Mouse (Mus musculus): ENCODE data around the gene Gm16253.
A peak's percentile ranks its signal among the peaks of the same experiment; 100 is the strongest.

Gm16253 gene

DNA sequence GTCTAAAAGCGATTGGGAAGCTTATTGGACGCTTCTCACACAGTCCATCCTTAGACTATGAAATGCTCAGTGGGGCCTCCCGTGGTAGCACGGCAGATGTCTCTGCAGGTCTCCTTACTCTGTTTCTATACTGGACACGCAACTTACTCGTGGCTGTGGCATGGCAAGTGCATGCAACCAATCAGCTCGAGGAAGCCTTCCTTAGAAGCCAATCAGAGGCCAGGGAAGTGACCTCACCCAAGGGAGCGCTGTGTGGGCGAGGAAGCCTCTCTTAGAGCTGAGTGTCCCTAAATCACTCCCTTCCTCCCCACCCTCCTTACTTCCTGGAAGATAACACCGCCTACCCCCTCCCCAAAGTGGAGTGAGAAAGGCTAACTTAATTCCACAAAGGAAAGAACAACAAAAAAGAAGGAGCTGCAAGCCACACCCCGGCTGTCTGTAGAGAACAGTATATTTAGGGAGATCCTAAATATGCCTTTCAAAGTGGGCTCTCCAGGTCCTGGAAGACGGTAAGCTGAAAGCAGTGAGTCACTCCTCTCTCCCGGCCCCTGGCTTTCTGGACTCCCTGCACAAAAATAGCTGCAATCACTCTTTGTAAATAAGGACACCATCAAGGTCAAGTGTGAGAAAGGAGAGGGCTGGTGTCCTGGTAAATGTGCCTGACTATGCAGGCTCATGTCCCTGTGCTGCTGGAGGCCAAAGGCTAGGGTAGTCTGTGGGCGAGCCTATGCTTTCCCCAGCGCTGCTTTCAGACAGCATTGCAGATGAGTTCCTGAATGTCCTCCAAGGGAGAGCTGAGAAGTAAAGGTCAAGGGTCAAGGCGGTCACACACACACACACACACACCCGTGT is at the start of gene Gm16253:
Gene Gm16253, plus strand, starts transcription at position 295 of the 852 bp plus-strand sequence.
- DNase-seq = peak; percentile 95

DNA sequence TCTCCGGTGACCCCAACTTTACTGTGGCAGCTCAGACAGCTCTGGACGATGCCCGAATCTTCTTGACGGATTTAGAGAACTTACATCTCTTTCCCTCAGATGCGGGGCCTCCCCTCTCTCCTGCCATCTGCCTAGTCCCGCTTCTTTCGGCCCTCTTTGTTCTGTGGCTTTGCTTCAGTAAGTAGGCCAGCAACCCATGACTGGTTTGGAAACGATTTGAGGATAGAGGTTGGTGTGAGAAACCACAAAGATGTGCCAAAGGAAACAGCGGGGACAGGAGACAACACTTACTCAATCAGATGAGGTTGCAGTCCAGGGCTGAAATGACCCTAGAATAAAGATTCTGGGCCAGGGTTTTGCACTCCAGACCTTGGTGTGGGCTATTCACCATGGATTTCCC is 48.3 kb upstream of the Gm16253 start:
- no peak for DNase-seq

DNA sequence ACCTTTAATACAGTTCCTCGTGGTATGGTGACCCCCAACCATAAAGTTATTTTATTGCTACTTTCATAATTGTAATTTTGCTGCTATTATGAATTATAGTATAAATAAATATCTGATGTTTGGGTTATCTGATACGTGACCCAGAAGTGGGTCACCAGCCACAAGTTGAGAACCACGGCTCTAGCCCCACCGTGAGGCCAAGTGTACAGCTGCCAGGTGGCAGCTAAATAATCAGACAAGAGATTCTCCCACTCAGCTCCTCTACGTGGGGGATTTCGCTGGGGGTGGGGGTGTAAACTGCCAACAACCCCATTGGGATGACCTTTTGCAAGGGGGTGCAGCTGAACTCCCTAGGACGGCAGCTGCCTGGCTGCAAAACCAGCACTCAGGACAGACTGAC is 44.7 kb upstream of the Gm16253 start:
- no peak for DNase-seq

DNA sequence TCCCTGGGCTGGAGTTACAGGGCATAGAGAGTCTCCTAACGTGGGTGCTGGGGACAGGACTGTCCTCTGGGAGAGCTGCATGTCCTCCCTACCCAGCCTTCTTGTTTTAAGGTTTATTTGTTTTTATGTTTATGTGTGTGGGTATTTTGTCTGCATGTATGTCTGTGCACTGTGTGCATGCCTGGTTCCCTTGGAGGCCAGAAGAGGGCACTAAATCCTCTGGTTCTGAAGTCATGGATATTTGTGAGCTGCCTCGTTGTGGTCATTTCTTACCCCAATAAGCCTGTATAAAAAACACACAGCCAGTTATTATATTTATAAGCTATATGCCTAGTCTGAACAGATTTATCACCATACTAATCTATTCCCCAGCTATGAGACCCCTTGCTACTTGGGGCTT is 42.5 kb upstream of the Gm16253 start:
- no peak for DNase-seq

DNA sequence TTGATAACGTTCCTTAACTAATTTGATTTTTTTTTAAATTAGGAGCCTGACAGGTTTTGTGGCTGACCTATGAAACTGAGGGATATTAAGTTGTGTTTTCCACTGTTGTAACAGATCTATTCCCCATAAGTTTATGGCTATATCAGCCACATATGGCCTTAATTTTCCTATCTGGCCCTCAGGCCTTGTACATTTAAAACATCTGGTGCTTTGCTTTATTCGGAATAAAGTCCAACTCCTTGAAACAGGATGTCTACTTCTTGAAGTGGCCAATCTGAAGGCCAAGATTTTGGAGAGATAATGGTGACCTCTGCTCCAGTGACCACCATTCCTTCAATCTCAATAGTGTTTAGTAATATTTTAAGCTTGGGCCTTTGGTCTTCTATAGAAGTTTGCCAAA is 37.5 kb upstream of the Gm16253 start:
- DNase-seq = no peak

DNA sequence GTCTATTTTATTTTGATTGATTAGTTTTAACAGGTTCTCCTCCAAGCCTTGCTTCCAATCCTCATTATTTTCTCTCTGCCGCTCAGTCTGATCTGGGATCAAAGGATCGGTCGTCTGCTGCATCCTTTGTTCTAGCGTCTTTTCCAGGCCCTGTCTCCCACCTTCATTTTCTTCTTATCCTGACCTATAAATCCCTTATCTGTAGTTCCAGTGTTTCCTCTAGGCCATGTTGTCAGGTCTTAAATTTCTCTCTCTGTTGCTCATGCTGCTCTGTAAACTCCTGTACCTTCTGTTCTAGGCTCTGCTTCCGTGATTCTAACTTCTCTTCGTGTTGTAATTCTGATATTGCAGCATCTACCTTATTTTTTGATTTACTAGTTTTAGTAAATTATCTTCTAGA is 36.0 kb upstream of the Gm16253 start:
- DNase-seq = no peak

DNA sequence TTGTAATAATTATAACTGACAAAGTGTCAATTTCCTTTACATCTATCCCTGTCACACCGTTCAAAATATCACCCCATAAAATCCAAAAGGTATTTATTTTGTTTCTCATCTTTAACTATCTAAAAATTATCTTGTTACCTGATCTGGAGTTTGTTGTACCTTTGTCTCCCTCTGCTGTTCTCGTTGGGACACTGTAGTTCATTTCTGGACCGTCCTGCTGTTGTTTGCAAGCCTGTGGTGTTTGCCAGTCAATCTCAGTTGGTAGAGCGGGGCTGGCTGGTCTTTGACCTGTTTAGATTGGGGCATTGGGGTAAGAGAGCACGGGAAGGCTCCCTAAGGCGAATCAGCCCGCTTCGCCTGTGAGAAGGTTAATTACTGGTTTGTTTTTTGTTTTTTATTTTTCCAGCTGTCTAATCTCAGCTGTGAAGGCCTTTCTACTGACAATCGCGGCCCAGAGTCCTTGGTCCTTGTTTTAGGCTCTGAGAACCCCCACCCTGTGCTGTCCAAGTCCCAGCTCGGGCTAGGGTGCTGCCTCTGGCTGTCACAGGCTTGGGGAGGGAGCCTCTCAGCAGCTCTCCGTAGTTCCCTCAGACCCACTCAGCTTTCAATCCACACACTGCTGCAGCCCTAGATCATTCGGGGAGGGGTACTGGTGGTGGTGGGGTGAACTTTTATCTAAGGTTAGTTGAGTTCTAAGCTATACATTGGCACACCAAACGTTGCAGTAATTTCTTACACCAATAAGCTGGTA is 35.3 kb upstream of the Gm16253 start:
- DNase-seq = peak; percentile 41

DNA sequence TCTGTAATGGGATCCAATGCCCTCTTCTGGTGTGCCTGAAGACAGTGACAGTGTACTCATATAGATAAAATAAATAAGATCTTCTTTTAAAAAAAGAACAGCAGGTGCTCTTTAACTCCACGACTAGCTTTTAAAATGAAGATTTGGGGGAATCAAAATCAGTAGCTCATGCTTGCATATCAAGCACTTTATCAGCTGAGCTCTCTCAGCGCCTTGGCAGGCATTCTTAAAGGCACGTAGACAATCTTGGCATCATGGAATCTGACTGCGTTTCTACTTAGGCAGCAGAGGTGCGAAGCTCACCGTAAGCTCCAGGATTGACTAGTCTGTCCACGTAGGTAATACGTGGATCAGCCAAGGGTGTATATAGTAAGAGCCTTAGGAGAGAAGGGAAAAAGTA is 34.2 kb upstream of the Gm16253 start:
- DNase-seq = no peak

DNA sequence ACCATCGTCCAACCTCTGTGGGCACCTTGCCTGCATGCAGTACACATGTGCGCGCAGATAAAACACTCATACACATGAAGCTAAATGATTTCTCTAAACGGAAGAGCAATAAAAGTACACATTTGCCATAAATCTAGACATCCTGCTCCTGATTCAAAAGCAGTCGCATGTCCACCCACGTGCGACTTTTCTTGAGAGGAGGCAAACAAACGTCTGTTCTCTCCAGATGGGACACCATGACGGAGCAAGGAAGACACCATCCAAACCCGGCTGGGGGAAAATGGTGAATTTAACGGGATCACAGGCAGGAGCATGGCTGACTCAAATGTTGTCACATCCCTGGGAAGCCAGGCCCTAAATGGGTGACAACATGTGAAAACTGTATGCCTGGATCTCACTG is 33.4 kb upstream of the Gm16253 start:
- no peak for DNase-seq

DNA sequence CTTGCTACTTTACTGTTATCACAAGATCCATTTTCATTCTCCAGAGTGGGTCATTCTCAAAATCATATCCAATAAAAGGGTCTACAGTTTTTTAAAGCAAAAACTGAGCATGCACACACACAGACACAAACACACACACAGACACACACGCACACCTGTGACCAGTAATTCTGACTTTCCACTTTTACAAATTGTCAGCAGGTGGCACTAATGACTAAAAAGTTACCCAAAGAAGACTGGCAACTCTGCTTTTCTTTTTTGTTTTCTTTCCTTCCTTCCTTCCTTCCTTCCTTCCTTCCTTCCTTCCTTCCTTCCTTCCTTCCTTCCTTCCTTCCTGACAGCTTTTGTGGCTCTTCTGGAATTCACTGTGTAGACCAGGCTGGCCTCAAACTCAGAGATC is 31.2 kb upstream of the Gm16253 start:
- peak; percentile 23 for DNase-seq

DNA sequence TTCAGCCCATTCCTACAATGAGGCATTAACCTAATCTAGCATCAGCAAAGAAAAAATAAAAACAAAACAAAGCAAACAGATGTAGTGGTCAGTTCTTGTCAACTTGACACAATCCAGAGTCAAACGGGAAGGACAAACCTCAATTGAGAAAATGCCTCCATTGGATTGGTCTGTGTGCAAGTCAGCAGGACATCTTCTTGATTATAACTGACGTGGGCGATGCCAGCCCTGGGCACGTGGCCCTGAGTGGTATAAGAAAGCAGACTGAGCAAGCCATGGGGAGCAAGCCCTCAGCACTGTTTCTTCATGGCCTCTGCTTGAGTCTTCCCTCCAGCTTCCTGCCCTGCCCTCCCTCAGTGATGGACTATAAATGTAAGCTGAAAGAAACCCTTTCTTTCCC is 29.9 kb upstream of the Gm16253 start:
- DNase-seq = no peak

DNA sequence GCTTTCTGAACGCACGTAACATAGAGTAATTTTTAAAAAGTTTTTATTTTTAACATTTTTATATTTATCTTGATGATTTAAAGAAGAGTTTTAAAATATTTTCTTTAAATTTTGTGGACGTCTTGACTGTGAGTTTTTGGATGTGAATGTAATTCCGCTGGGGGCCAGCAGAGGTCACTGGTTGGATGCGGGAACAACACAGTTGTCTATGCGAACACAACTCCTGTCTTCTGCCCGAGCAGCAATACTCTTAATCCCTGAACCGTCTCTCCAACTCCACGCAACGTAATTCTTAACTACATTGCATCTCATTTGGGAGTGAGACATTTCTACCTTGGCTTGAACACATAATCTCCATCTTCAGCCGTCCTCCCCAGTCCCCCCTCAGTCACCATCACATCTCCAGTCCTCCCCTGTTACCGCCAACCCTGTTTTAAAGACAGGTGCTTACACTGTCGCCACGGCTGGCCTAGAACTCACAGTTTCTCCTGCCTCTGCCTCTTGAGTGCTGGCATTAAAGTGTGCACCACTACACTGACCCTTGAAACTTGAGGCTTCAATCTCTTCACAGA is 29.3 kb upstream of the Gm16253 start:
- DNase-seq = peak; percentile 78

DNA sequence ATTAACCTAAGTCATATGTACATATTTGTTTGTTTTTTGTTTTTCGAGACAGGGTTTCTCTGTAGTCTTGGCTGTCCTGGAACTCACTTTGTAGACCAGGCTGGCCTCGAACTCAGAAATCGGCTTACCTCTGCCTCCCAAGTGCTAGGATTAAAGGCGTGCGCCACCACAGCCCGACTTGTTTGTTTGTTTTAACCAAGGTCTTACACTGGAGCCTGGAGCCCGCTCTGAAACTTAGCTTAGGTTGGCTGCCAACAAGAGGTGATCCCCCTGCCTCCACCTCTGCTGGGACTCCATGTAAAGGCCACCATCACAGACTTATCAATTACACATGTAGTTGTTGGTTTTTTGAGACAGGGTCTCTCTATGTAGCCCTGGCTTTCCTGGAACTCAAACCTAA is 28.0 kb upstream of the Gm16253 start:
- DNase-seq = no peak

DNA sequence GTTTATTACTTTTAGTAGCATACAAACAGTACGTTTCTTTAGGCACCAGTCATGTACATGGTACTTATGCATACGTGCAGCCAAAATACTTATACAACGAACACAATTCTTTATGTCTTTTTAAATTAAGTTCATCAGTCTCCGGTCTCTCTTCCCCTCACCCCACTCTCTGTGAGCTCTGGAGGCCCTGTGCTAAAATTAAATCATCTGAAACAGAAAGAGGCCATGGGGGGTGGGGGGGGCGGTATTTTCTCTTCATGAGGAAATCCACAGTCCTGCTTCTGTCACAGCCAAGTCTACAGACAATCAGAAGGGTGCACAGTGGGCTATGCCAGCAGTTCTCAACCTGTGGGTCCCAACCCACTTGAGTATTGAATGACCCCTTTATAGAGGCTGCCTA is 27.4 kb upstream of the Gm16253 start:
- no peak for DNase-seq

DNA sequence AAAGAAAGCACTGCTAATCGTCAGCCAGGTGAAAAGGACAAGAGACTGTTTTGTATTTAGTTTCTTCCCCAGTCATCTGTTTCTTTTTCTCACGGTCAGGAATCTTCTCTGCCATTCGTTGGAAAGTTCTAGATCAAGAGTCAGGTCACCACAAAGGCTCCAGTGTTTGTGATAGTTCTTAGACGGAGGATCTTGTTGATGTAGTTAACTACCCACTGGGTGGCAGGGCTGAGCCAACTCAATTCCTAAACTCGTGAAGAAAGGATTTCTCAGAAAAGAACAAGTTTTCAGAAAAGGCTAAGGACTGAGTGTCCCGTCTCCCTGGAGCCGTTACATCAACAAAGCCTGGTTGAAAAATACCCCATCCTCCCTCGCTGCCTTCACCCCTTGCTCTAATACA is 25.6 kb upstream of the Gm16253 start:
- DNase-seq = peak; percentile 86

DNA sequence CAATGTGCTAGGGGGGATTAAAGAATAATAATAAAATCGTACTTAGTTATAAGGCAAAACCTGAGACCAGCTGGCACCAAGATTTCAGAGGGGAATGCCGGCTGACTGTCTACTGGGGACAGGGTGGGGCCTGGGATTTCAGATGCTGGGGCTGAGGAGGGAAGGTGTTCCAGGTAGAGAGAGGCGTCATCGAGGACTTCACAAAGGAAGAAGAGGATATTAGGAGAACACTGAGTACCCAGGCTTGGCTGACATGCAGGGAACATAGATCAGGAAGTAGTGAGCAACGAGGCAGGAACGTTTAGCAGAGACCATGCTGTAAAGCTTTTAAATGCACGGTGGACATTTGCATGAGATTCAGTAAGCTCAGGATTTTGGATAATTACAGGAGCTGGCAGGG is 24.9 kb upstream of the Gm16253 start:
- DNase-seq = peak; percentile 36

DNA sequence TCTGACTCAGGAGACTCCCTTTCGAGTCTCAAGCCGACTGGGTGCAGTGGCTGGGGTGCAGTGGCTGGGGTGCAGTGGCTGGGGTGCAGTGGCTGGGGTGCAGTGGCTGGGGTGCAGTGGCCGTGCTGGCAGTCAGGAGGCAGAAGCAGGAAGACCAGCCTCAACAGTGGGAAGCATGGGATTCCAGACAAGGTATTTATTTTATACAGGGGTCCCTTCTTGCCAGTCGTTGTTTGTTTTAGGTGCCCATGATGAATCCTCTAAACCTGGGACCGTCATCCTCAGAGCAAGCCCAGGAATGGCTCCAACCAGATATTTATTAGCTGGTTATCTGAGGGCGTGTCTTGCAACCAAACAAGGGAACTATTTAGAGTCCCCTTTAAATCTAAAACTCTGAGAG is 23.2 kb upstream of the Gm16253 start:
- DNase-seq = no peak

DNA sequence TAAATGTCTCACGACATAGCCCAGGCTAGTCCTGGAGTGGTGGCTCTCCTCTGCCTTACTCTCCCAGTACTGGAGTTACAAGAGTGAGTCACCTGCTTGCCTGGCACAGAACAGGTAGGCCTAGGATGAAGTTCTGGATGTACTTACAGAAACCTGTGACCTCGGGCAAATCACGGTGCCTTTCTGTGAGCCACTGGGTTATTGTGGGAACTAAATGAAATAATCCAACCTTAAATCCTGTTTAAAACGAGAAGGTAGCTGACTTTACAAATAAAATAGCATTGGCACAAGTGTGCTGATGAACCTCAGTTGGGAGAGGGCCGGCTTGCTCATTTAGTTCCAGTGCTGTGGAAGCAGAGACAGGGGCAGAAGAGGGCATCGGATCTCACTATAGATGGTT is 22.5 kb upstream of the Gm16253 start:
- DNase-seq = peak; percentile 50

DNA sequence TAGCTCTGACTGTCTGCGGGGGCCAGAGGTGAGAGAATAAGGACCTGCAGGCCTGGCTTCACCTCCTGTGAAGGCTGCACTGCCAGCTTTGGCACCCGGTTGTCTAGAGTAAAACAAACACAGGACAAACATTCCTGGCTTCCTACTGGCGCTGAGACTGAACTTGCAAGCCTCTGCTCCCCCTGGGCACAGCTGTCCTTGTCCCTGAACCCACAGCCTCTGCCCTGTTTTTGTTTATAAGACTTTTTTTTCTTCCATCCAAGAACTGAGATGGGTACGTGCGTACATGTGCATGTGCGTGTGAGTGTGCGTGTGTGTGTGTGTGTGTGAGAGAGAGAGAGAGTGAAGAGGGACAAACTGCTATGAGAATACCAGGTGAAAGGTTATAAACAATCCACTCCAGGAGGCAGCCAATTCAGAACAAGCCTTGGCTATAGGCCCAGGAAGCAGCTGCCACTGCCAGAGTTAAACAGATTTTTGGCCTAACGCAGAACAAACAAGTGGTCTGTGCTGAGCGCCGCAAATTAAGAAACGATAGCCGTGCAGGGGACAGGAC is 21.7 kb upstream of the Gm16253 start:
- DNase-seq = peak; percentile 96

DNA sequence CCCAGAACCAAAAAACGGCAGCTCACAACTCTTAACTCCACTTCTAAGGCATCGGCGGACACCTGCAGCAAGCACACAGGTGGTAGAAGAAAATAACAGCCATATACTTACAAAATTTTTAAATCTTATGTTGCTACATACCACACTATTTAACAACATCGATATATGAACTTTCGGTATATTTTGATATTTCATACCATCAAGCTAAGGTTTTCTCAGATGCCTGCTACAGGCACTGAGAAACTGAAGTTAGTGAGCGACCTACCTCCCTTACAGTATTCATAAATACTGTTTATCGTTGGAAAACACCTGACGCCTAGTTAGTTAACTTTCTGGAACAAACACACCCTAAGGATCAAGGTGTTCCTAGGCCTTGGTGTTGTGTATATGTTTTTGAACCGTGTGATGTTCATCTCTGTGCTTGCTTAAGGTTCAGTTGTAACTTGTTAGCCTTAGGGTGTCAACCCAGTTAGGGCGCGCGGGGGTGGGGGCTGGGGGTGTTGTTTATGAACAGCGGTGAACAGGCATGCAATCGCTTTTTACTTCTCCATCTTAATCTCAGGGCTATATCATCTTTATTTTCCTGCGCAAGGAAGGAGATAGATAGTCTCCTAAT is 20.7 kb upstream of the Gm16253 start:
- peak; percentile 37 for DNase-seq

DNA sequence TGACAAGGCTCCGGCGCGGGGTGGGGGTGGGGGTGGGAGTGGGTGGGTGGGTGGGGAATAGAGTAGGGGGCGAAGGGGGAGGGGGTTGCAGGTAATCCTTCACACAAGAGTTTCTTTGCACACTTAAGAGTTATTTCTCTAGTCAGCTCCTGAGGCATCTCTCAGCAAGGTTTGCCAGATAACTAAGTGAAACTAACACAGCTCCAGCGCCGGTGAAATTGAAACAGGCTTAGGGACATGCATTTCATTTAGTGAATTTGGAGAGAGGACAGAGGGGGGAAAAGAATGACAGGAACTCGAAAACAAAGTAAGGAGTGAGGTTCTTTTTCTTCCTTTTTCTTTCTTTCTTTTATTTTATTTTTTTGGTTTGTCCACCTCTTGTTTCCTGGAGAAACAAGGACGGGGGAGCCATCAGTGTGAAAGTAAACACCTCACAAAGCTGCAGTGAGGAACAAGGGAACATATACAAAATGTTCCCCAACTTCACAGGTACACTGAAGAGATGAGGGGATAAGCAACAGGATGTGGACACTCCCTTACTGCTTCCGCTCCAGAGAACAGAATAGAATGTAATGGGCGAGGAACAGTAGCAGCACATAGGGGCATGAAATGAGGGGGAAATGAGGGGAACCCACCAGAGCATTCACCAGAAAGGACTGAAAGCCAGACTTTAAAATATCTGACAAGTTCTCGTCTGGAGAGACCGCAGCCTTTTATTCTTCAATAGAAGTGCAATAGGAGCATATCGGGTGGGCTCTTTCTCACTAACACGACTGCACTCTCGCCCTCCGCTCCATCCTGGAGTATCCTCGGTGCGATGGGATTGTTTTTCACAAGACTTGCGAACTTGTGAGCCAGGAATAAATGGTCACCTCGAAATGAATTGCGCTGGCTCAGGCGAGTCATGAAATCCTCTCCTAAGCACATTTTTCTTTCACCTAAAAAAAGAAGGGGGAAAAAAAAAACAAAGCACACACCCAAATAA is 19.8 kb upstream of the Gm16253 start:
- DNase-seq = peak; percentile 58

DNA sequence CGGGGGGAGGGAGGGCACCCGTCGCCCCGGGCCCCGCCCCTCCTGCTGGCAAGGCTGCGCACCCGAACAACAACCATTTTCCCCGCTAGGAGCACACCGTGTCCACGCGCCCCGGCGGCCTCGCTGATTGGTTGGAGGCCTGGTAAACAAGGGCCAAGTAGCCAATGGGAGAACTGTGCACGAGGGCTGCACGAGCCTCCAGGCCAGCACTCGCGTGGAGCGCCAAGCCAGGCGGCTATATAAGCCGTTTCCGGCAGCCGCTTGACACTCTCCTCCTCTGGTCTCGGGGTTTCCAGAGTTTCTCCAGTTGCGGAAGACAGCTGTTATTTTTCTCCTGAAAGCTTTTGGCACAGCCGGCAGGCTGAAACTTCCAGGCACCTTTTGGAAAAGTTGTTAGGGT is 19.1 kb upstream of the Gm16253 start, which contains the start of gene Txnip:
Gene Txnip, plus strand, starts transcription at position 264 of the 400 bp plus-strand sequence.
- DNase-seq = peak; percentile 100

Data from kidney, adult 9 months (tissue).